Mouse (Mus musculus) forebrain, embryonic 15.5 days (tissue): ENCODE measurements at regions not wholly inside any gene's neighbourhood (a gene's known extent, or its start where the extent isn't known, plus 50 kb on each side); places are given as distances from the start of the nearest gene placed in this dataset.

Experiments used
- ATAC-seq: fragments of 200-750 bp; cut with Nextera tagmentation; replicated peaks from 2 replicates; pipeline ENCODE4 v1.8.0; 2017; ENCODE audit warnings: mild to moderate bottlenecking, moderate TSS enrichment, moderate library complexity
- H3K27ac ChIP-seq: fragments of 300-500 bp; sonication (generic); replicated peaks from 2 replicates; pipeline ENCODE4 v1.5.1; 2015; ENCODE audit warnings: mild to moderate bottlenecking, inconsistent platforms
- H3K27me3 ChIP-seq: fragments of 300-500 bp; sonication (generic); 2 replicates; pipeline ENCODE4 v1.6.1; 2015; ENCODE audit warnings: inconsistent platforms
- H3K36me3 ChIP-seq: fragments of 300-500 bp; sonication (generic); 2 replicates; pipeline ENCODE4 v1.6.1; 2015; ENCODE audit warnings: mild to moderate bottlenecking, inconsistent platforms
- H3K4me1 ChIP-seq: fragments of 300-500 bp; sonication (generic); 2 replicates; pipeline ENCODE4 v1.6.1; 2015; ENCODE audit warnings: inconsistent platforms
- H3K4me2 ChIP-seq: fragments of 300-500 bp; sonication (generic); replicated peaks from 2 replicates; pipeline ENCODE4 v1.6.1; 2015; ENCODE audit warnings: mild to moderate bottlenecking, inconsistent platforms
- H3K4me3 ChIP-seq: fragments of 300-500 bp; sonication (generic); 2 replicates; pipeline ENCODE4 v1.5.1; 2015; ENCODE audit warnings: mild to moderate bottlenecking, inconsistent platforms
- H3K9ac ChIP-seq: fragments of 300-500 bp; sonication (generic); replicated peaks from 2 replicates; pipeline ENCODE4 v1.6.1; 2015; ENCODE audit warnings: mild to moderate bottlenecking, inconsistent platforms
- H3K9me3 ChIP-seq: fragments of 300-500 bp; sonication (generic); 2 replicates; pipeline ENCODE4 v1.6.1; 2016; ENCODE audit warnings: inconsistent platforms
- WGBS: fragments of 180-500 bp; shearing (Covaris S2); methylation state at CpG from one replicate; pipeline ENCODE4 v1.1.7; 2015; ENCODE audit warnings: mixed read lengths; 5-methylcytosine and 5-hydroxymethylcytosine counted together

- Histone ChIP-seq H3K4me3 (no peak overlapping the region), H3K4me2 (no peak overlapping the region), H3K36me3 (no peaks in the 10 kb centered on the region), H3K9ac (no peak overlapping the region), H3K27ac (no peak overlapping the region), H3K9me3 (no peaks in the 10 kb centered on the region), H3K4me1 (no peaks in the 10 kb centered on the region), H3K27me3 (no peaks in the 10 kb centered on the region)
- ATAC-seq = no peak
- WGBS = 73% methylated on average over 3 of the region's 3 CpGs
Observed at GRCm38 (mm10) chr16:61772431-61772830, 1014.2 kb downstream of the Nsun3 start.

DNA sequence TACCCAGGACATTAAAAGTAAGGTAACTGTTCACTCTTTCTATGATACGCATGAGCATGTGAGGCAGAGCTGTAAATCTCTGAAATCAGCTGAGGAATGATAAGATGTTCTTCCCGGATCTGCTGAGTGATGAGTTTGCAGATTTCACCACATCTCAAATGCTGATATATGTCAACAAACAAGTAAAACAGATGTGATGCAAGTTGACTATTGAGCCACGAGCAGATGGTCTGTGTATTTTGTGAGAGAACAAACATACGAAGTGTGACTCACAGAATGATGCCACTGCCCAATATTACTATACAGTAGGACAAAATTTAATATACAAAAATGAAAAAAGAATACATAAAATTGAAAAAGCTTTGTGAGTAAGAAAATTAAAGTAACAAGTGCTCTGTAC is 1058.9 kb downstream of the Nsun3 start:
- H3K27me3 ChIP-seq = no peaks in the 10 kb centered on the region
- no peaks in the 10 kb centered on the region for H3K9me3 ChIP-seq
- 61% methylated on average over 4 of the region's 4 CpGs for WGBS
- ATAC-seq = 0 out of 2 replicates have a peak, but pooled peaks have one; percentile 46
- no peak overlapping the region for H3K4me2 ChIP-seq
- H3K9ac ChIP-seq = no peak overlapping the region
- H3K4me3 ChIP-seq = no peak overlapping the region
- H3K4me1 ChIP-seq = no peaks in the 10 kb centered on the region
- no peak overlapping the region for H3K27ac ChIP-seq
- no peaks in the 10 kb centered on the region for H3K36me3 ChIP-seq
